Mouse (Mus musculus) C2C12 (cell line): Measurements from ENCODE around the gene Gpank1.

Experiments used
- CEBPB ChIP-seq: IDR thresholded peaks from one replicate; pipeline ENCODE4 v1.6.1; 2011; ENCODE audit warnings: low read depth, mild to moderate bottlenecking, control low read depth, moderate library complexity
- CTCF ChIP-seq: IDR thresholded peaks from one replicate; pipeline ENCODE4 v1.5.1; 2011; ENCODE audit not compliant: control insufficient read depth, insufficient read depth, insufficient read length

- TF ChIP-seq CTCF (peak; percentile 2), CEBPB (no peak)
These were observed 45.2 kb downstream of the Gpank1 start for GRCm38 (mm10) chr17:35166352-35167035.
